Mouse (Mus musculus): ENCODE data around the gene Capn2. TPM values are rescaled to one million over a fixed set of nuclear protein-coding genes. Genes with fewer than 3 reads are reported as not detected.

The Capn2 gene
- total and polyA plus RNA-seq, 2 experiments = 9.3 to 27.8 TPM

DNA sequence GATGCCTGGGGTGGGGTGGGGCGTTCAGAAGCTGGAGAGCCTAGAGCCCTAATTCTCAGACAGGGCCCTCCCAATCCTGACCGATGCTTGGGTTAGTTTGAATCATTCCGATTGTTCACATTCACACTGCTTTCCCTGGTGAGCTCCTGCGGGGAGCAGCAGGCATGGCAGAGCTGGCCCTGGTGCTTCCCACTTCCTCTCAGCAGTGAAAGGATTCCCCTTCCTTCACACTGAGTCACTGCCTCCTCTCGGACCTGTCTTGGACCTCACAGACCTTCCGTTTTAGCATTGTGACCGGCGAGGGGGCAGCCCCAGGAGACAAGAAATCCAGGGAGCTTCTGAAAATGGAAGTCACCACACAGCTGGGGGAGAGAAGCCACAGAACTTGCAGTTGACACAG lies 5.6 kb downstream of the Capn2 start:
- WGBS = 73% methylated on average over 8 of the region's 8 CpGs
- peaks cover 6% of the 10 kb centered on the region; the same call in 1 of the 2 replicates for H3K36me3 ChIP-seq (ENCODE audit: control insufficient read depth, insufficient read depth, low read length)
- H3K4me1 ChIP-seq (ENCODE audit: control insufficient read depth, insufficient read depth, low read length) = peaks cover 2% of the 10 kb centered on the region; the same call in 1 of the 2 replicates
- TF ChIP-seq POLR2A (IDR thresholded peaks at IDR 0.05; ENCODE audit: extremely low read depth, insufficient read depth, low read length) = no peak
- TF ChIP-seq CTCF (IDR thresholded peaks at IDR 0.05; ENCODE audit: low read depth, low read length) = no peak
- peaks cover 10% of the 10 kb centered on the region; the same call in 1 of the 2 replicates for H3K79me2 ChIP-seq (ENCODE audit: control insufficient read depth, insufficient read depth, low read length)
- DNase-seq (ENCODE audit: extremely low read depth, low read depth, low spot score) = no peak
- no peak overlapping the region for H3K4me3 ChIP-seq (ENCODE audit: insufficient read depth, low read depth, low read length)
- H3K27me3 ChIP-seq (ENCODE audit: control insufficient read depth, insufficient read depth, low read length) = no peaks in the 10 kb centered on the region
- H3K9ac ChIP-seq (ENCODE audit: low read depth, low read length) = no peak overlapping the region
- H3K27ac ChIP-seq (replicated peaks; ENCODE audit: insufficient read depth, low read depth, low read length) = no peak overlapping the region

DNA sequence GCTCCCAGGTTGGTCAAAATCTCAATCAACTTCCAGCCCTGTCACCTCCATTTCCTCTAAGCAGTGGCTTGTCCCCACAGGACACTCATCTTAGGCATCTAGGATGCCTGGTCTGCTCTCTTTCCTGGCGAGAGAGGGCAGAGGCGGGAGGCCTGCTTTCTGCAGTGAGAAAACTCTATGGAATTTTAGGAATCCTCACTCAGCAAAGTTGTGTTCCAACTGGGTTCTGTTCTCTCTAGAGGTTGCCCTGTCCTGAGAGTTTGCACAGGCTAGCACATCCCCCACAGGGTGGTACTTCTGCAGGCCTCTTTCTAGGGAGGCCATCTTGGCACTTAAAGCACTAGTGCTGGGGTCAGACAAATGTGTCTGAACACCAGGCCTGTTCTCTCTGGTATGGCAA lies 6.3 kb downstream of the Capn2 start:
- Histone ChIP-seq H3K36me3 (ENCODE audit: control insufficient read depth, insufficient read depth, low read length) (peaks cover 6% of the 10 kb centered on the region; the same call in 1 of the 2 replicates), H3K79me2 (ENCODE audit: control insufficient read depth, insufficient read depth, low read length) (peaks cover 7% of the 10 kb centered on the region; the same call in 1 of the 2 replicates), H3K9ac (ENCODE audit: low read depth, low read length) (no peak overlapping the region), H3K27me3 (ENCODE audit: control insufficient read depth, insufficient read depth, low read length) (no peaks in the 10 kb centered on the region), H3K27ac (replicated peaks; ENCODE audit: insufficient read depth, low read depth, low read length) (no peak overlapping the region), H3K4me3 (ENCODE audit: insufficient read depth, low read depth, low read length) (no peak overlapping the region), H3K4me1 (ENCODE audit: control insufficient read depth, insufficient read depth, low read length) (peaks cover 4% of the 10 kb centered on the region)
- DNase-seq (ENCODE audit: extremely low read depth, low read depth, low spot score) = no peak
- no peak for TF ChIP-seq POLR2A (IDR thresholded peaks at IDR 0.05; ENCODE audit: extremely low read depth, insufficient read depth, low read length)
- TF ChIP-seq CTCF (IDR thresholded peaks at IDR 0.05; ENCODE audit: low read depth, low read length) = no peak
- 93% methylated on average over 2 of the region's 2 CpGs for WGBS

DNA sequence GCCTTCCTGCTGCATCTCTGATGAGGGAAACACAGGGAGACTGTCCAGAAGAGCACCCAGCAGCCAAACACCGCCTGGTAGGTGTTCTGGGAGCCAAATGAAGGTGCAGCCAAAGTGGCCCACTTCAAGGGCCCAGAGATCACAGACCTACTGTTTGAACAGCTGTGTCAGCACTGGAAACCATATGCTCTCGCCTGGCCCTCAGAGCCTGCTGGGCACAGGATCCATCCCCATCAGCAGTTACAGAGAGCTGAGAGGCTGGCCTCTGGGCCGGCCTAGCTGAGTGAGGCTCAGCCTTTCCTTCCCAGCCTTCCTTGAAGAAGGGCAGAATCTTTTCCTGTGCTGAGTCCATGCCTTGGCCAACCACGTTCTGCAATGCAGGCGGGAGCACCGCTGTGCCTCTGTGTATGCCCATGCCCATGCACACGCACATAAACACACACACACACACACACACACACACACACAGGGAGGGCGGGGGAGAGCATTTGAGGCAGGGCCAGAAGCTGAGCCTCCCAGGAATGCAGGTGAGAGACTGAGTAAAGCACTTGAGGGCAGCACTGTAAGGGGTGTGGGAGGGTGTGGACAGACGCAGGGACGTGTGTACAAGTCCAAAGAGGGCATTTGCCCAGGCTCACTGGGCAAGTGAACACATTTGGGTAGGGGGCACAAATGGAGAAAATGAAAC lies 8.2 kb downstream of the Capn2 start:
- 58% methylated on average over 10 of the region's 10 CpGs for WGBS
- H3K36me3 ChIP-seq (ENCODE audit: control insufficient read depth, insufficient read depth, low read length) = peaks cover 6% of the 10 kb centered on the region; the same call in 1 of the 2 replicates
- H3K79me2 ChIP-seq (ENCODE audit: control insufficient read depth, insufficient read depth, low read length) = peaks cover 3% of the 10 kb centered on the region; the same call in 1 of the 2 replicates
- H3K9ac ChIP-seq (ENCODE audit: low read depth, low read length) = no peak overlapping the region
- DNase-seq (ENCODE audit: extremely low read depth, low read depth, low spot score) = no peak
- H3K4me3 ChIP-seq (ENCODE audit: insufficient read depth, low read depth, low read length) = no peak overlapping the region
- H3K27me3 ChIP-seq (ENCODE audit: control insufficient read depth, insufficient read depth, low read length) = no peaks in the 10 kb centered on the region
- no peak overlapping the region for H3K27ac ChIP-seq (replicated peaks; ENCODE audit: insufficient read depth, low read depth, low read length)
- TF ChIP-seq CTCF (IDR thresholded peaks at IDR 0.05; ENCODE audit: low read depth, low read length) (no peak), POLR2A (IDR thresholded peaks at IDR 0.05; ENCODE audit: extremely low read depth, insufficient read depth, low read length) (no peak)
- H3K4me1 ChIP-seq (ENCODE audit: control insufficient read depth, insufficient read depth, low read length) = peaks cover 7% of the 10 kb centered on the region

DNA sequence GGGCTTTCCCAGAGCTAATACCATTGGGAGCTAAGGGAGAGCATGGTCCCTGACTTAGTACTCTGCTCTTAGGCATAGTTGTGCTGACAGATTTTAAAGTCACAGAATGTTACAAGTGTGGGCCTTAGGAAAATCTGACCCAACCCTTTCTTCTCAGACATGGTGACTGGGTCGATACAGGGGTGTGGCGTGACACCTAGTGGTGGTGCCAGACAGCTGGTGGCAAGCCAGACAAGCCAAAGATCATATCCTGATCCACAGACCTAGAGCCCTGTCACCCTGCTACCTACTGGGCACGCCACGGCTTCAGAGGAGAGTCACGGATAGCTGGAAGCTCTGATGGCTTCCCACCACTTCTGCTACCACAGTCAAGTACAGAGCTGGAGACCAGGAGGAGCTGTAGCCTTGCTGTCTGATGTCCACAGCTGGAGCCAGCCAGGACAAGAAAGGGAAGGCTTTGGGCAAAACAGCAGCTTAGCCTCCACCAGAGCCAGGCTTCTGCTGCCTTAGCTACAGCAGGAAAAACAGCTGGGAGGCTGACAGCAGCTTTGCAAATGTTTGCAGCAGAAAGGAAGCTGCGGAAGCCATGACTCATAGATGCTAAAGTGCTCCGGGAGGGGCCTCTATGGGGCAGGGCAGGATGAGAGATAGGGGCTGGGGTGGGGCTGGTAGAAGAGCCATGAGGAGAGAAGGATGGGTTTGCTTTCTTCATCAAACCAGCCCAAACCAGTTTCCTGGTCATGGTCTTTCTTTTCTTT lies 11.0 kb downstream of the Capn2 start:
- Histone ChIP-seq H3K79me2 (ENCODE audit: control insufficient read depth, insufficient read depth, low read length) (no peaks in the 10 kb centered on the region; the same call in 1 of the 2 replicates), H3K4me1 (ENCODE audit: control insufficient read depth, insufficient read depth, low read length) (peaks cover 11% of the 10 kb centered on the region), H3K9ac (ENCODE audit: low read depth, low read length) (no peak overlapping the region), H3K36me3 (ENCODE audit: control insufficient read depth, insufficient read depth, low read length) (peaks cover 4% of the 10 kb centered on the region; the same call in 1 of the 2 replicates), H3K27ac (replicated peaks; ENCODE audit: insufficient read depth, low read depth, low read length) (peak overlapping the region; percentile 45), H3K27me3 (ENCODE audit: control insufficient read depth, insufficient read depth, low read length) (no peaks in the 10 kb centered on the region), H3K4me3 (ENCODE audit: insufficient read depth, low read depth, low read length) (no peak overlapping the region)
- TF ChIP-seq POLR2A (IDR thresholded peaks at IDR 0.05; ENCODE audit: extremely low read depth, insufficient read depth, low read length) (no peak), CTCF (IDR thresholded peaks at IDR 0.05; ENCODE audit: low read depth, low read length) (peak; percentile 66)
- WGBS = 5% methylated on average over 7 of the region's 7 CpGs
- peak; percentile 92 for DNase-seq (ENCODE audit: extremely low read depth, low read depth, low spot score)

DNA sequence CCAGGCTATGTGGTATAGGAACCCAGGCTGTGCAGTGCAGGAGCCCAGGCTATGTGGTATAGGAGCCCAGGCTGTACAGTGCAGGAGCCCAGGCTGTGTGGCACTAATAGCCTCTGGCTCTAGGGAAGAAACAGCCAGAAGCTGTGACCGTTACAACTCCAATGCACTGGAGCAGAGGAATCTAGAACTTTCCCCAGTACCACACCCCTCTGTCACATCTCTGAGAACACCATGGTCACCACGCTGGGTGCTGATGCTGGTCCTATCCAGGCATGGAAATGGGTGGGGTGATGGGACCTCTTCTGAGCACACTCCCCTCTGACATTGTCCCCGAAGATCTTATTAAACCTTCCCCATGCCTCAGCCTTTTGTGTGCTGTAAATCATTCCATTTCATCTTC lies 12.1 kb downstream of the Capn2 start:
- Histone ChIP-seq H3K4me1 (ENCODE audit: control insufficient read depth, insufficient read depth, low read length) (peaks cover 16% of the 10 kb centered on the region), H3K9ac (ENCODE audit: low read depth, low read length) (no peak overlapping the region), H3K79me2 (ENCODE audit: control insufficient read depth, insufficient read depth, low read length) (no peaks in the 10 kb centered on the region; the same call in 1 of the 2 replicates), H3K27me3 (ENCODE audit: control insufficient read depth, insufficient read depth, low read length) (no peaks in the 10 kb centered on the region), H3K36me3 (ENCODE audit: control insufficient read depth, insufficient read depth, low read length) (no peaks in the 10 kb centered on the region), H3K27ac (replicated peaks; ENCODE audit: insufficient read depth, low read depth, low read length) (no peak overlapping the region), H3K4me3 (ENCODE audit: insufficient read depth, low read depth, low read length) (no peak overlapping the region)
- TF ChIP-seq CTCF (IDR thresholded peaks at IDR 0.05; ENCODE audit: low read depth, low read length) (no peak), POLR2A (IDR thresholded peaks at IDR 0.05; ENCODE audit: extremely low read depth, insufficient read depth, low read length) (no peak)
- 91% methylated on average over 3 of the region's 3 CpGs for WGBS
- DNase-seq (ENCODE audit: extremely low read depth, low read depth, low spot score) = no peak
